In genomic region chr7:105685541-105686197, GRCm38 (mm10) we compare ENCODE assay signal across 13 mouse cellular contexts. TPM values are rescaled to one million over a fixed set of nuclear protein-coding genes. Genes with fewer than 3 reads are reported as not detected.
DNase-seq lines count a peak whose midpoint lies in the region; ATAC-seq and TF ChIP-seq lines count a peak whose summit lies in the region.
"Had no signal": no experiment of that assay in that cellular context is flagged by ENCODE, and none has a peak within 500 bp of the region (broad histone marks: within the 10 kb centered on the region; RNA-seq: fewer than 3 reads in every experiment).

No protein-coding gene starts in this region.

- no peak for ATAC-seq in liver, embryonic 11.5 days (replicated peaks; ENCODE audit: low FRiP score)
- ATAC-seq in intestine, embryonic 15.5 days, result peak; percentile 82
- peak; percentile 61; the same call in 1 of the 2 replicates for ATAC-seq in neural tube, embryonic 14.5 days (ENCODE audit: low read depth)
- ATAC-seq: inflammation-experienced regulatory T-cells, adult 6 months; liver, embryonic 12.5 days; Patski had no signal

- 27% methylated on average over 13 of the region's 13 CpGs for WGBS in liver, embryonic 11.5 days
- WGBS in embryonic facial prominence, embryonic 10.5 days, result 12% methylated on average over 13 of the region's 13 CpGs
- WGBS in intestine, embryonic 15.5 days, result 17% methylated on average over 13 of the region's 13 CpGs
- WGBS in neural tube, embryonic 14.5 days, result 15% methylated on average over 13 of the region's 13 CpGs
- 55% methylated on average over 13 of the region's 13 CpGs for WGBS in thymus, adult 2 months

- H3K4me1 ChIP-seq in liver, embryonic 11.5 days (replicated peaks; ENCODE audit: control insufficient read depth, insufficient read depth, low read length), result no peaks in the 10 kb centered on the region
- H3K4me1 ChIP-seq in embryonic facial prominence, embryonic 10.5 days, result peaks cover 4% of the 10 kb centered on the region; the same call in 1 of the 2 replicates
- H3K4me1 ChIP-seq in intestine, embryonic 15.5 days (replicated peaks), result no peaks in the 10 kb centered on the region
- no peaks in the 10 kb centered on the region for H3K4me1 ChIP-seq in neural tube, embryonic 14.5 days (ENCODE audit: control insufficient read depth, insufficient read depth, low read length)
- no peaks in the 10 kb centered on the region for H3K4me1 ChIP-seq in thymus, adult 2 months (replicated peaks; ENCODE audit: control insufficient read depth, insufficient read depth, low read length)
- H3K4me1 ChIP-seq: liver, embryonic 12.5 days had no signal

- H3K36me3 ChIP-seq in liver, embryonic 11.5 days (ENCODE audit: control insufficient read depth, insufficient read depth, low read length), result no peaks in the 10 kb centered on the region
- H3K36me3 ChIP-seq in embryonic facial prominence, embryonic 10.5 days (replicated peaks), result no peaks in the 10 kb centered on the region
- H3K36me3 ChIP-seq in intestine, embryonic 15.5 days, result no peaks in the 10 kb centered on the region
- H3K36me3 ChIP-seq in neural tube, embryonic 14.5 days (ENCODE audit: control insufficient read depth, insufficient read depth, low read length), result no peaks in the 10 kb centered on the region
- H3K36me3 ChIP-seq in thymus, adult 2 months (ENCODE audit: control insufficient read depth, insufficient read depth, low read length), result no peaks in the 10 kb centered on the region
- H3K36me3 ChIP-seq: liver, embryonic 12.5 days had no signal

- no peak for TF ChIP-seq POLR2A in thymus, adult 2 months (IDR thresholded peaks at IDR 0.05; ENCODE audit: control insufficient read depth, extremely low read depth, insufficient read depth, low read length, poor library complexity)

- peak; percentile 33 for DNase-seq in liver, embryonic 11.5 days (ENCODE audit: low spot score)
- DNase-seq in liver, result no peak
- DNase-seq in embryonic facial prominence, embryonic 10.5 days (ENCODE audit: low spot score), result peak; percentile 13
- DNase-seq in thymus, adult 2 months, result no peak
- no peak for DNase-seq in adrenal gland, adult 8-10 months
- DNase-seq in cerebellum, adult 18-20 months, result no peak
- DNase-seq: spleen, adult 18-20 months had no signal

- no peak overlapping the region for H3K4me2 ChIP-seq in liver, embryonic 11.5 days
- peak overlapping the region; percentile 36 for H3K4me2 ChIP-seq in intestine, embryonic 15.5 days (replicated peaks)
- H3K4me2 ChIP-seq in neural tube, embryonic 14.5 days (ENCODE audit: low read depth, low read length), result no peak overlapping the region
- H3K4me2 ChIP-seq: liver, embryonic 12.5 days had no signal

- no peak overlapping the region for H3K9ac ChIP-seq in liver, embryonic 11.5 days (ENCODE audit: low read depth, low read length)
- H3K9ac ChIP-seq in intestine, embryonic 15.5 days, result no peak overlapping the region
- H3K9ac ChIP-seq in neural tube, embryonic 14.5 days (replicated peaks; ENCODE audit: low read depth, low read length), result no peak overlapping the region
- H3K9ac ChIP-seq: liver, embryonic 12.5 days had no signal

- no peak overlapping the region for H3K27ac ChIP-seq in liver, embryonic 11.5 days (ENCODE audit: low read depth, low read length)
- H3K27ac ChIP-seq in embryonic facial prominence, embryonic 10.5 days (replicated peaks), result no peak overlapping the region
- no peak overlapping the region for H3K27ac ChIP-seq in intestine, embryonic 15.5 days
- H3K27ac ChIP-seq in neural tube, embryonic 14.5 days (ENCODE audit: low read depth, low read length), result no peak overlapping the region
- no peak overlapping the region for H3K27ac ChIP-seq in thymus, adult 2 months (ENCODE audit: control insufficient read depth, insufficient read depth, low read length)
- H3K27ac ChIP-seq: liver, embryonic 12.5 days had no signal

- TF ChIP-seq CTCF in thymus, adult 2 months (IDR thresholded peaks at IDR 0.05; ENCODE audit: borderline replicate concordance, control insufficient read depth, extremely low read depth, insufficient read depth, low read length, poor library complexity), result no peak

- no peak overlapping the region for H3K4me3 ChIP-seq in liver, embryonic 11.5 days (ENCODE audit: low read depth, low read length)
- peak overlapping the region; percentile 38 for H3K4me3 ChIP-seq in embryonic facial prominence, embryonic 10.5 days
- no peak overlapping the region for H3K4me3 ChIP-seq in intestine, embryonic 15.5 days (replicated peaks)
- no peak overlapping the region for H3K4me3 ChIP-seq in neural tube, embryonic 14.5 days (ENCODE audit: low read depth, low read length)
- no peak overlapping the region for H3K4me3 ChIP-seq in thymus, adult 2 months (ENCODE audit: control insufficient read depth, insufficient read depth, low read length)
- H3K4me3 ChIP-seq: erythroblast, embryonic 14.5 days; liver, embryonic 12.5 days had no signal

- H3K27me3 ChIP-seq in liver, embryonic 11.5 days (replicated peaks; ENCODE audit: control insufficient read depth, insufficient read depth, low read length), result no peaks in the 10 kb centered on the region
- 0 out of 2 replicates have a peak, but pooled peaks cover 8% of the 10 kb centered on the region for H3K27me3 ChIP-seq in embryonic facial prominence, embryonic 10.5 days (replicated peaks; ENCODE audit: low read depth, poor library complexity, severe bottlenecking)
- no peaks in the 10 kb centered on the region for H3K27me3 ChIP-seq in intestine, embryonic 15.5 days (replicated peaks)
- H3K27me3 ChIP-seq in neural tube, embryonic 14.5 days (ENCODE audit: control insufficient read depth, insufficient read depth, low read length), result no peaks in the 10 kb centered on the region
- no peaks in the 10 kb centered on the region for H3K27me3 ChIP-seq in thymus, adult 2 months (ENCODE audit: control insufficient read depth, insufficient read depth, low read length)
- H3K27me3 ChIP-seq: liver, embryonic 12.5 days; Patski had no signal

- H3K9me3 ChIP-seq in liver, embryonic 11.5 days (ENCODE audit: control insufficient read depth, low read length), result no peaks in the 10 kb centered on the region
- H3K9me3 ChIP-seq in embryonic facial prominence, embryonic 10.5 days, result no peaks in the 10 kb centered on the region
- no peaks in the 10 kb centered on the region for H3K9me3 ChIP-seq in intestine, embryonic 15.5 days
- no peaks in the 10 kb centered on the region for H3K9me3 ChIP-seq in neural tube, embryonic 14.5 days (ENCODE audit: control insufficient read depth, low read length)
- H3K9me3 ChIP-seq: liver, embryonic 12.5 days had no signal

RNA-seq across cellular contexts. Expression of gene Dnhd1, which starts 35.0 kb away (rescaled TPM):
- polyA plus RNA-seq in liver, embryonic 11.5 days (2014; fragmentation: Nextera tagmentation; extraction: Ambion mirVana), result 0.30 and 0.61 TPM in 2 replicates
- 0.27 and 0.44 TPM in 2 replicates for polyA plus RNA-seq in embryonic facial prominence, embryonic 10.5 days (2016; fragmentation: Nextera tagmentation; extraction: Ambion mirVana)
- polyA plus RNA-seq in intestine, embryonic 15.5 days (2015; fragmentation: Nextera tagmentation; extraction: Ambion mirVana), result 0.44 and 0.80 TPM in 2 replicates
- polyA plus RNA-seq in neural tube, embryonic 14.5 days (2014; fragmentation: Nextera tagmentation; extraction: Ambion mirVana), result 2.0 and 2.8 TPM in 2 replicates
- 1.4 and 2.7 TPM in 2 replicates for polyA plus RNA-seq in thymus, adult 2 months (2012; rRNA removed)
- total RNA-seq in adrenal gland, adult 8-10 months (2022), result 1 to 10 TPM; 3.1 to 5.1 (median 4.0) TPM
- polyA plus RNA-seq: erythroblast, embryonic 14.5 days had no signal

RNA-seq across cellular contexts. Expression of gene Gm45799, which starts 45.3 kb away (rescaled TPM):
- 15.8 and 30.1 TPM in 2 replicates for polyA plus RNA-seq in liver, embryonic 11.5 days (2014; fragmentation: Nextera tagmentation; extraction: Ambion mirVana)
- polyA plus RNA-seq in embryonic facial prominence, embryonic 10.5 days (2016; fragmentation: Nextera tagmentation; extraction: Ambion mirVana), result 13.5 and 22.0 TPM in 2 replicates
- polyA plus RNA-seq in intestine, embryonic 15.5 days (2015; fragmentation: Nextera tagmentation; extraction: Ambion mirVana), result 16.2 and 39.5 TPM in 2 replicates
- 6.1 and 31.1 TPM in 2 replicates for polyA plus RNA-seq in neural tube, embryonic 14.5 days (2014; fragmentation: Nextera tagmentation; extraction: Ambion mirVana)
- polyA plus RNA-seq in thymus, adult 2 months (2012; rRNA removed), result 414 and 445 TPM in 2 replicates
- total RNA-seq in adrenal gland, adult 8-10 months (2022), result 10 to 100 TPM in 1 of 4 experiments, 1 to 10 TPM in 3; 6.4 to 14.4 (median 8.2) TPM

RNA-seq across cellular contexts. Expression of gene Arfip2, which starts 45.5 kb away (rescaled TPM):
- 42.7 and 50.1 TPM in 2 replicates for polyA plus RNA-seq in liver, embryonic 11.5 days (2014; fragmentation: Nextera tagmentation; extraction: Ambion mirVana)
- 61.2 and 64.1 TPM in 2 replicates for polyA plus RNA-seq in embryonic facial prominence, embryonic 10.5 days (2016; fragmentation: Nextera tagmentation; extraction: Ambion mirVana)
- polyA plus RNA-seq in intestine, embryonic 15.5 days (2015; fragmentation: Nextera tagmentation; extraction: Ambion mirVana), result 66.0 and 72.7 TPM in 2 replicates
- polyA plus RNA-seq in neural tube, embryonic 14.5 days (2014; fragmentation: Nextera tagmentation; extraction: Ambion mirVana), result 84.7 and 87.5 TPM in 2 replicates
- 53.6 and 56.8 TPM in 2 replicates for polyA plus RNA-seq in thymus, adult 2 months (2012; rRNA removed)
- total RNA-seq in adrenal gland, adult 8-10 months (2022), result 10 to 100 TPM; 50.6 to 93.3 (median 68.0) TPM

RNA-seq across cellular contexts. Expression of gene Timm10b, which starts 45.8 kb away (rescaled TPM):
- polyA plus RNA-seq in liver, embryonic 11.5 days (2014; fragmentation: Nextera tagmentation; extraction: Ambion mirVana), result 222 and 242 TPM in 2 replicates
- polyA plus RNA-seq in embryonic facial prominence, embryonic 10.5 days (2016; fragmentation: Nextera tagmentation; extraction: Ambion mirVana), result 158 and 163 TPM in 2 replicates
- polyA plus RNA-seq in intestine, embryonic 15.5 days (2015; fragmentation: Nextera tagmentation; extraction: Ambion mirVana), result 203 and 227 TPM in 2 replicates
- 155 and 163 TPM in 2 replicates for polyA plus RNA-seq in neural tube, embryonic 14.5 days (2014; fragmentation: Nextera tagmentation; extraction: Ambion mirVana)
- 151 and 194 TPM in 2 replicates for polyA plus RNA-seq in thymus, adult 2 months (2012; rRNA removed)
- total RNA-seq in adrenal gland, adult 8-10 months (2022), result 100 to 1,000 TPM in 3 of 4 experiments, 10 to 100 TPM in 1; 73.6 to 158 (median 103) TPM

RNA-seq across cellular contexts. Expression of gene Ilk, which starts 50.7 kb away (rescaled TPM):
- 221 and 231 TPM in 2 replicates for polyA plus RNA-seq in liver, embryonic 11.5 days (2014; fragmentation: Nextera tagmentation; extraction: Ambion mirVana)
- polyA plus RNA-seq in embryonic facial prominence, embryonic 10.5 days (2016; fragmentation: Nextera tagmentation; extraction: Ambion mirVana), result 214 and 219 TPM in 2 replicates
- polyA plus RNA-seq in intestine, embryonic 15.5 days (2015; fragmentation: Nextera tagmentation; extraction: Ambion mirVana), result 313 and 320 TPM in 2 replicates
- 182 and 227 TPM in 2 replicates for polyA plus RNA-seq in neural tube, embryonic 14.5 days (2014; fragmentation: Nextera tagmentation; extraction: Ambion mirVana)
- polyA plus RNA-seq in thymus, adult 2 months (2012; rRNA removed), result 179 and 182 TPM in 2 replicates
- 100 to 1,000 TPM; 127 to 155 (median 137) TPM for total RNA-seq in adrenal gland, adult 8-10 months (2022)

Comparison
In these comparisons a context has a peak if more than half of its experiments do, and no peak if none do; other contexts are left out.
1. DNase-seq: peak in liver, embryonic 11.5 days (single experiment) and embryonic facial prominence, embryonic 10.5 days (single experiment); none in liver (single experiment), thymus, adult 2 months (single experiment), adrenal gland, adult 8-10 months (single experiment) and cerebellum, adult 18-20 months (0 of 2).
2. RNA of gene Gm45799, which starts 45.3 kb away (polyA plus RNA-seq): 414 to 445 TPM in thymus, adult 2 months; 6.1 to 31.1 TPM in neural tube, embryonic 14.5 days, 16.2 to 39.5 TPM in intestine, embryonic 15.5 days, 15.8 to 30.1 TPM in liver, embryonic 11.5 days and 13.5 to 22.0 TPM in embryonic facial prominence, embryonic 10.5 days; every median in the first group is over 10 times any median in the second.